Mouse (Mus musculus) liver, embryonic 14.5 days (tissue): ENCODE measurements around the gene Magi1.

Experiments
- CTCF ChIP-seq: IDR thresholded peaks from 2 replicates; pipeline ENCODE4 v1.5.1; 2016; ENCODE audit warnings: antibody characterized with exemption, low read depth, control low read depth
- EP300 ChIP-seq: IDR thresholded peaks from 2 replicates; pipeline ENCODE4 v1.6.1; 2016; ENCODE audit warnings: antibody characterized with exemption, low read depth

DNA sequence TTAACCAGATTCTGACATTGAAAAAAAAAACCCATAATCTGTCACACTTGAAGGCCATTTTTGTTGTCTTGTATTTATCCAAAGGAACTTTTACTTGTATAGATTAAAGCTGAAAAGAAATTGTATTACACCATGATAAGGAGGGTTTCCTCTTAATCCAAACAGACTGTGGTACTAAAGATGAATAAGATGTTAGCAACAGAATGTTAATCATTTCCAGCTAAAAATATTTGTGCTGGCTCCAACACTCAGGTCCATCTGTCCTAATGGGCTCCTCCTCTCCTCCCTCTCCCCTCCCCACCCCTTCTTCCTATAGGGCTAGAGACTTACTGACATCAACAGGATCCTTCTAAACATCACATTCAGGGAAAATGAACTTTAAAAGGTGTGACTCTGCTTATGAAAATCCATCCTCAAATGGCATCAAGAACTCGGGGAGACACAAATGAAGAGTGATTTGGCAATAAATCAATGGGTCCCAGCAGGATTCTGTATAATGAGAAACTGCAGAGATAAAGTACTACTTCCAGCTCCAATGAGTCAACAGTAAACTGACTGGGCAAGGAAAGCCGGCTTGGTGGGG lies 102.0 kb downstream of the Magi1 start:
- no peak for TF ChIP-seq CTCF
- no peak for TF ChIP-seq EP300
